Mouse (Mus musculus) cerebellum, adult 11-12 months (tissue): ENCODE measurements around the gene Slc9a3r1.

ENCODE experiments used
- DNase-seq: peaks from one replicate; pipeline ENCODE4 v3.0.0; 2022

Gene Slc9a3r1

GRCm38 (mm10) chr11:115226811-115227491, 63.8 kb downstream of the Slc9a3r1 start:
- no peak for DNase-seq

GRCm38 (mm10) chr11:115227640-115228039, 64.5 kb downstream of the Slc9a3r1 start:
- no peak for DNase-seq

GRCm38 (mm10) chr11:115228430-115228829, 65.3 kb downstream of the Slc9a3r1 start:
- no peak for DNase-seq

GRCm38 (mm10) chr11:115229021-115229930, 66.1 kb downstream of the Slc9a3r1 start:
- DNase-seq: no peak
